Mouse (Mus musculus): ENCODE results near the gene Zfp710. TPM values are rescaled to one million over a fixed set of nuclear protein-coding genes. Genes with fewer than 3 reads are reported as not detected.
"Not testable (repeated sequence)": the region's sequence is repeated elsewhere in the genome, so short reads cannot be mapped to it uniquely, and the experiment has no call there.

Zfp710 gene
- polyA plus RNA-seq, 1 experiment from 2014 or later, result 21.6 TPM

- H3K9ac ChIP-seq, result no peak overlapping the region
- no peaks in the 10 kb centered on the region for H3K27me3 ChIP-seq
- no peak overlapping the region for H3K4me2 ChIP-seq (replicated peaks)
- no peaks in the 10 kb centered on the region for H3K9me3 ChIP-seq
- no peak overlapping the region for H3K27ac ChIP-seq
- peaks cover 15% of the 10 kb centered on the region for H3K4me1 ChIP-seq
- peaks cover 7% of the 10 kb centered on the region; the same call in 1 of the 2 replicates for H3K36me3 ChIP-seq
- no peak for ATAC-seq (ENCODE audit: insufficient number of reproducible peaks, insufficient read depth, low FRiP score, low TSS enrichment)
- 74% methylated on average over 2 of the region's 2 CpGs for WGBS
- no peak overlapping the region for H3K4me3 ChIP-seq
These were observed 25.1 kb downstream of the Zfp710 start for GRCm38 (mm10) chr7:80049746-80050145.

GRCm38 (mm10) chr7:80050382-80050781, 25.8 kb downstream of the Zfp710 start:
- not testable (repeated sequence) for ATAC-seq (ENCODE audit: insufficient number of reproducible peaks, insufficient read depth, low FRiP score, low TSS enrichment); H3K27me3 ChIP-seq; H3K4me2 ChIP-seq (replicated peaks); H3K9ac ChIP-seq; H3K36me3 ChIP-seq; H3K27ac ChIP-seq; H3K9me3 ChIP-seq; H3K4me3 ChIP-seq
- WGBS, result 92% methylated on average over 1 of the region's 1 CpGs
- peaks cover 15% of the 10 kb centered on the region for H3K4me1 ChIP-seq

- ATAC-seq (ENCODE audit: insufficient number of reproducible peaks, insufficient read depth, low FRiP score, low TSS enrichment), result peak; percentile 44; the same call in 1 of the 2 replicates
- Histone ChIP-seq H3K4me2 (replicated peaks) (no peak overlapping the region), H3K27ac (no peak overlapping the region; the same call in 1 of the 2 replicates), H3K9me3 (no peaks in the 10 kb centered on the region), H3K27me3 (no peaks in the 10 kb centered on the region), H3K9ac (no peak overlapping the region), H3K4me3 (no peak overlapping the region), H3K36me3 (peaks cover 7% of the 10 kb centered on the region; the same call in 1 of the 2 replicates), H3K4me1 (peaks cover 24% of the 10 kb centered on the region)
- 62% methylated on average over 6 of the region's 6 CpGs for WGBS
These were observed 27.2 kb downstream of the Zfp710 start for GRCm38 (mm10) chr7:80051835-80052234.

- Histone ChIP-seq H3K4me1 (peaks cover 28% of the 10 kb centered on the region), H3K27ac (no peak overlapping the region; the same call in 1 of the 2 replicates), H3K4me2 (replicated peaks) (no peak overlapping the region), H3K9ac (no peak overlapping the region), H3K36me3 (peaks cover 7% of the 10 kb centered on the region; the same call in 1 of the 2 replicates), H3K27me3 (no peaks in the 10 kb centered on the region), H3K9me3 (no peaks in the 10 kb centered on the region), H3K4me3 (no peak overlapping the region)
- WGBS, result 71% methylated on average over 11 of the region's 11 CpGs
- no peak for ATAC-seq (ENCODE audit: insufficient number of reproducible peaks, insufficient read depth, low FRiP score, low TSS enrichment)
These were observed 27.6 kb downstream of the Zfp710 start for GRCm38 (mm10) chr7:80052261-80052660.

GRCm38 (mm10) chr7:80053147-80053546, 28.5 kb downstream of the Zfp710 start:
- ATAC-seq (ENCODE audit: insufficient number of reproducible peaks, insufficient read depth, low FRiP score, low TSS enrichment), result no peak
- H3K27ac ChIP-seq, result no peak overlapping the region
- H3K4me3 ChIP-seq, result no peak overlapping the region
- no peak overlapping the region for H3K4me2 ChIP-seq (replicated peaks)
- peaks cover 7% of the 10 kb centered on the region; the same call in 1 of the 2 replicates for H3K36me3 ChIP-seq
- peaks cover 37% of the 10 kb centered on the region for H3K4me1 ChIP-seq
- WGBS, result 90% methylated on average over 9 of the region's 9 CpGs
- no peak overlapping the region for H3K9ac ChIP-seq
- no peaks in the 10 kb centered on the region for H3K27me3 ChIP-seq
- no peaks in the 10 kb centered on the region for H3K9me3 ChIP-seq

- no peak for ATAC-seq (ENCODE audit: insufficient number of reproducible peaks, insufficient read depth, low FRiP score, low TSS enrichment)
- no peak overlapping the region for H3K27ac ChIP-seq
- no peak overlapping the region for H3K4me3 ChIP-seq
- 84% methylated on average over 12 of the region's 12 CpGs for WGBS
- H3K9ac ChIP-seq, result no peak overlapping the region
- peaks cover 50% of the 10 kb centered on the region for H3K4me1 ChIP-seq
- H3K36me3 ChIP-seq, result peaks cover 7% of the 10 kb centered on the region; the same call in 1 of the 2 replicates
- no peak overlapping the region for H3K4me2 ChIP-seq (replicated peaks)
- no peaks in the 10 kb centered on the region for H3K27me3 ChIP-seq
- no peaks in the 10 kb centered on the region for H3K9me3 ChIP-seq
These were observed 31.2 kb downstream of the Zfp710 start for GRCm38 (mm10) chr7:80055781-80056180.

- Histone ChIP-seq H3K27me3 (no peaks in the 10 kb centered on the region), H3K36me3 (peaks cover 7% of the 10 kb centered on the region; the same call in 1 of the 2 replicates), H3K9ac (peak overlapping the region; percentile 2; the same call in 1 of the 2 replicates), H3K27ac (peak overlapping the region; percentile 38; the same call in 1 of the 2 replicates), H3K9me3 (no peaks in the 10 kb centered on the region), H3K4me2 (replicated peaks) (no peak overlapping the region), H3K4me3 (no peak overlapping the region), H3K4me1 (peaks cover 41% of the 10 kb centered on the region)
- WGBS, result 64% methylated on average over 4 of the region's 4 CpGs
- no peak for ATAC-seq (ENCODE audit: insufficient number of reproducible peaks, insufficient read depth, low FRiP score, low TSS enrichment)
These were observed 32.5 kb downstream of the Zfp710 start for GRCm38 (mm10) chr7:80057002-80057691.

- WGBS, result 52% methylated on average over 14 of the region's 14 CpGs
- H3K4me1 ChIP-seq, result peaks cover 35% of the 10 kb centered on the region
- ATAC-seq (ENCODE audit: insufficient number of reproducible peaks, insufficient read depth, low FRiP score, low TSS enrichment), result no peak
- H3K27ac ChIP-seq, result peak overlapping the region; percentile 5; the same call in 1 of the 2 replicates
- no peaks in the 10 kb centered on the region for H3K9me3 ChIP-seq
- H3K4me3 ChIP-seq, result no peak overlapping the region
- no peak overlapping the region for H3K4me2 ChIP-seq (replicated peaks)
- no peaks in the 10 kb centered on the region for H3K27me3 ChIP-seq
- peak overlapping the region; percentile 2; the same call in 1 of the 2 replicates for H3K9ac ChIP-seq
- H3K36me3 ChIP-seq, result peaks cover 7% of the 10 kb centered on the region; the same call in 1 of the 2 replicates
These were observed 33.2 kb downstream of the Zfp710 start for GRCm38 (mm10) chr7:80057781-80058180.

GRCm38 (mm10) chr7:80058405-80059063, 33.9 kb downstream of the Zfp710 start:
- Histone ChIP-seq H3K27ac (0 out of 2 replicates have a peak overlapping the region, but pooled peaks have one; percentile 5), H3K27me3 (no peaks in the 10 kb centered on the region), H3K4me3 (no peak overlapping the region), H3K36me3 (peaks cover 2% of the 10 kb centered on the region; the same call in 1 of the 2 replicates), H3K9me3 (no peaks in the 10 kb centered on the region), H3K9ac (no peak overlapping the region), H3K4me1 (peaks cover 40% of the 10 kb centered on the region), H3K4me2 (replicated peaks) (no peak overlapping the region)
- 70% methylated on average over 4 of the region's 4 CpGs for WGBS
- no peak for ATAC-seq (ENCODE audit: insufficient number of reproducible peaks, insufficient read depth, low FRiP score, low TSS enrichment)

- Histone ChIP-seq H3K27me3 (no peaks in the 10 kb centered on the region), H3K27ac (peak overlapping the region; percentile 36; the same call in 1 of the 2 replicates), H3K36me3 (no peaks in the 10 kb centered on the region), H3K4me2 (replicated peaks) (no peak overlapping the region), H3K9ac (no peak overlapping the region), H3K9me3 (no peaks in the 10 kb centered on the region), H3K4me3 (no peak overlapping the region), H3K4me1 (peaks cover 43% of the 10 kb centered on the region)
- no peak for ATAC-seq (ENCODE audit: insufficient number of reproducible peaks, insufficient read depth, low FRiP score, low TSS enrichment)
- 68% methylated on average over 13 of the region's 13 CpGs for WGBS
These were observed 34.6 kb downstream of the Zfp710 start for GRCm38 (mm10) chr7:80059064-80059838.

GRCm38 (mm10) chr7:80060012-80060778, 35.6 kb downstream of the Zfp710 start:
- H3K27me3 ChIP-seq, result no peaks in the 10 kb centered on the region
- peaks cover 44% of the 10 kb centered on the region for H3K4me1 ChIP-seq
- H3K4me2 ChIP-seq (replicated peaks), result no peak overlapping the region
- no peak for ATAC-seq (ENCODE audit: insufficient number of reproducible peaks, insufficient read depth, low FRiP score, low TSS enrichment)
- no peak overlapping the region for H3K9ac ChIP-seq
- no peaks in the 10 kb centered on the region for H3K9me3 ChIP-seq
- WGBS, result 83% methylated on average over 10 of the region's 10 CpGs
- H3K4me3 ChIP-seq, result no peak overlapping the region
- 0 out of 2 replicates have a peak overlapping the region, but pooled peaks have one; percentile 36 for H3K27ac ChIP-seq
- no peaks in the 10 kb centered on the region for H3K36me3 ChIP-seq
